Mouse (Mus musculus): ENCODE data around the gene Trex2. TPM values are rescaled to one million over a fixed set of nuclear protein-coding genes. Genes with fewer than 3 reads are reported as not detected.

The Trex2 gene
- 12.5 and 18.3 TPM in 2 replicates for polyA plus RNA-seq (2015; fragmentation: Nextera tagmentation; extraction: Ambion mirVana)

DNA sequence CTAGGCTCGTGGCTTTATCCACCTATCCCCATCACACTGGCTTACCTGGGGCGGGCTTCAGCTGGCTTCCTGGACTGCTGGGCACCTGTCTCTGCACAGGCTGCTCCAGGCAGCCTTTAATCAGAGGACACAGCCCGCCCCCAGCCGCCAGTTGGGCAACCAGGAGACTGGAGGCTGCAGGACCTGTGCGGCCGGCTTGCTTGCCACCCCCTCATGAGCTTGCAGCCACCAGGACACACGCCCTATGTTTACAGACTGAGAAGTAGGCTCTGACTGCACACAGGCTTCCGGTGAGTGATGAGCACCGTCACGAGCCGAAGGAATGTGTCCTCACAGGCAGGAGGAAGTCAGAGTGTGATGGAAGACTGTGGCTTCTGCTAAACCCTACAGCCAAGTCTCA lies at the start of gene Trex2:
Gene Trex2 (minus strand): TSS at position 93 of the 400 bp plus-strand sequence.
- Histone ChIP-seq H3K4me2 (no peak within 1 kb of the TSS), H3K27me3 (peaks cover 15% of the 10 kb centered on the region), H3K27ac (no peak within 1 kb of the TSS), H3K36me3 (0 out of 2 replicates have a peak, but pooled peaks cover 2% of the 10 kb centered on the region), H3K9me3 (no peaks in the 10 kb centered on the region), H3K4me1 (no peaks in the 10 kb centered on the region), H3K9ac (no peak within 1 kb of the TSS), H3K4me3 (no peak within 1 kb of the TSS)
- no peak for ATAC-seq (ENCODE audit: insufficient number of reproducible peaks, low FRiP score, low TSS enrichment, low read depth)
- WGBS, result 65% methylated on average over 11 of the region's 11 CpGs

DNA sequence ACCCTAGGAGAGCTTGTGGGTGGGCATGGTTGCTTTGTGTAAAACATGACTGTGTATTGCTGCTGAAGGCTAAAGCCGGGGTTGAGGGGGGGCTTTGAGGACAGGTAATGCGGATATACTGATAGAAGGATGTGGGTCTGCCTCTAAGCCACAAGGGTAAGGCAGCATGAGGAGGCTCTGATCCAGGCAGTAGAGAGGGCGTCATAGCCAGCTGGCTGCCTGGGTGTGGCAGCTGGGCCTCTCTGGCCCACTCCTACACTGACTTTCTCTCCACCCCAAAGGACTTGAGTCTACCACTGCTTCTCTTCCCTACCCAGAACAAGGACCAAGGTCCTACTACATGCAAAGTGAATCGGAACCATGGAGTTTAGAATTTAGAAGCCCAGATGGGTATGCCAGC lies 49.7 kb upstream of the Trex2 start:
- Histone ChIP-seq H3K27me3 (peaks cover 5% of the 10 kb centered on the region; the same call in 1 of the 2 replicates), H3K4me3 (peak overlapping the region; percentile 46), H3K9ac (no peak overlapping the region; the same call in 1 of the 2 replicates), H3K9me3 (no peaks in the 10 kb centered on the region), H3K4me1 (peaks cover 43% of the 10 kb centered on the region), H3K27ac (peak overlapping the region; percentile 86), H3K4me2 (peak overlapping the region; percentile 48), H3K36me3 (no peaks in the 10 kb centered on the region)
- ATAC-seq (ENCODE audit: insufficient number of reproducible peaks, low FRiP score, low TSS enrichment, low read depth), result no peak
- 89% methylated on average over 4 of the region's 4 CpGs for WGBS

DNA sequence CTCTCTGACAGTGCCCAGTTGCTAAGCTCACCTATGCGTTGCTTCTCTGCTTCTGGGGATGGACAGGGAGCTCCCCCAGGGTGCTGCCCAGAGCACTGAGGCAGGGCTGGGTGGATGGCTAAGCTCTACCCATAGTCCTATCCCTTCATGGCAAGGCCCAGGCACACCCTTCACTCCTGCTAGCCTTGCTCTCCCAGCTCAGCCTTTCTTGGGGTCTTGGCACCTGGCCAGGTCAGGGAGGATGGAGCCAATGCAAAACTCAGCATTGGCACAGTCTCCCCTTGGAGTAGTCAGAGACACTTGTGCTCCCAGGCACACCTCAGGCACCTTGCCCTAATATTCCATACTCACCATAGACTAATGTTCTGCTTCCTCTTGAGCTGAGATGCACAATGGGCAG lies 48.9 kb upstream of the Trex2 start:
- peak overlapping the region; percentile 48 for H3K9ac ChIP-seq
- ATAC-seq (ENCODE audit: insufficient number of reproducible peaks, low FRiP score, low TSS enrichment, low read depth), result no peak

DNA sequence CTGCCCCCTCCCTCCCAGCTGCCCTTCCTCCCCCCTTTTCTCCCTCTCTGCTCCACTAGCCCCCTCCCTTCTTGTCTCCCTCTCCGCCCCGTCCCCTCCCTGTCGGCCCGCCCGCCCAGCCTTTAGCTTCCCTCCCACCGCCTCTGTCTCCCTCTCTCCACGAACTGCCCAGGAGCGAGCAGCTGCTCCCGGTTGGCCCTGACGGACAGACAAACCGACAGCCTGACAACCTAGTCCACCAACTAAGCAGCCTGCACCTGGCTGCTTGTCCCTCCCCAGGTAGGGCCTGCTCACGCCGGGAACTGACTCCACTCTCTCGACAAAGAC lies 48.3 kb upstream of the Trex2 start, which contains the start of gene Bgn:
Gene Bgn (plus strand): TSS at position 119 of the 327 bp plus-strand sequence.
- 35% methylated on average over 8 of the region's 14 CpGs for WGBS
- H3K9me3 ChIP-seq, result no peaks in the 10 kb centered on the region
- peaks cover 31% of the 10 kb centered on the region for H3K4me1 ChIP-seq
- peak within 1 kb of the TSS; percentile 48 for H3K4me2 ChIP-seq
- H3K9ac ChIP-seq, result peak within 1 kb of the TSS; percentile 48
- H3K4me3 ChIP-seq, result peak within 1 kb of the TSS; percentile 46
- H3K27ac ChIP-seq, result peak within 1 kb of the TSS; percentile 86
- H3K36me3 ChIP-seq, result no peaks in the 10 kb centered on the region
- ATAC-seq (ENCODE audit: insufficient number of reproducible peaks, low FRiP score, low TSS enrichment, low read depth), result peak; percentile 69
- H3K27me3 ChIP-seq, result peaks cover 5% of the 10 kb centered on the region; the same call in 1 of the 2 replicates

More for the DNA sequence above, 48.9 kb upstream of the Trex2 start:
- Histone ChIP-seq H3K27ac (peak overlapping the region; percentile 86), H3K9me3 (no peaks in the 10 kb centered on the region), H3K36me3 (no peaks in the 10 kb centered on the region), H3K4me1 (peaks cover 38% of the 10 kb centered on the region), H3K4me2 (peak overlapping the region; percentile 48), H3K27me3 (peaks cover 5% of the 10 kb centered on the region; the same call in 1 of the 2 replicates), H3K4me3 (peak overlapping the region; percentile 46)
- WGBS, result 48% methylated on average over 1 of the region's 1 CpGs

DNA sequence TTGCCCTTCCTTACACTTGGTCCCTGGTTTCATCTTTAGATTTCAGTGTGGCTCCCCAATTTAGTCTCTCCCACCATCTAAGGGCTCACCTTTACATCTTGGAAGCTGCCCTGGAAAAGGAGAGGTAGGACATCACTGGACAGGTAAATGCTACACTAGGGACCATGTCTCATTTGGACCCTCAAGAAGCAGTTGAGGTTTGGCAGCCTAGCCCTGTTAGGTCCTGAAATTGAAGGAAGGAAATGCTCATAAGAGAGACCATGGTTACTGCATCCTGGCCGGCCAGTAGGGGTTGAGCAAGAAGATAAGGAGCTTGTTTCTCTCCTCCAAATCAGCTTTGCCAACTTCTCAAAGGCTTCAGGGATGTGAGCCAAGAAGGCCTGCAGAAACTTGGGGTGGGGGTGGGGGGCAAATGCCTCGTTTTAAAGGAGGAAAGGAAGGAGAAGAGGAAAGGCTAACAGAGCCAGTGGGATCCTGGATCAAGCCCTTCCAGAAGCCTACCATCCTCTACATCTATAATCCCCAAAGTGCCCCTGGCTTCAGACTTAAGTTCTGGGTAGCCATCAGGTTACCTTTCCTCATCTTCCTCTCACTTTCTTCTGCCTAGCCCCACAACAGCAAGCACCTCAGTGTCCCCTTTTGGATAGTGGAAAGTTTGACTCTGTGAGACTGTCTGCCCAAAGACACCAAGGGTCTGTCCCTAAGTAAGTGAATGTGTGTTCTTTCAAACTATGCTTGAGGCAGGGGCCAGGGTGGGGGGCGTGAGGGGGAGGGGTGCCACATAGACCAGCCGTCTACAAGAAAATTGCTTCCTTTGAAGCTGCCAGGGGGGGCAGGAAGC lies 47.7 kb upstream of the Trex2 start:
- 0 out of 2 replicates have a peak, but pooled peaks have one; percentile 17 for ATAC-seq (ENCODE audit: insufficient number of reproducible peaks, low FRiP score, low TSS enrichment, low read depth)
- no peaks in the 10 kb centered on the region for H3K9me3 ChIP-seq
- H3K4me2 ChIP-seq, result peak overlapping the region; percentile 48
- no peak overlapping the region for H3K9ac ChIP-seq
- WGBS, result 37% methylated on average over 4 of the region's 4 CpGs
- H3K27me3 ChIP-seq, result peaks cover 5% of the 10 kb centered on the region; the same call in 1 of the 2 replicates
- H3K36me3 ChIP-seq, result no peaks in the 10 kb centered on the region
- H3K4me1 ChIP-seq, result peaks cover 29% of the 10 kb centered on the region
- H3K27ac ChIP-seq, result peak overlapping the region; percentile 86
- H3K4me3 ChIP-seq, result peak overlapping the region; percentile 46

DNA sequence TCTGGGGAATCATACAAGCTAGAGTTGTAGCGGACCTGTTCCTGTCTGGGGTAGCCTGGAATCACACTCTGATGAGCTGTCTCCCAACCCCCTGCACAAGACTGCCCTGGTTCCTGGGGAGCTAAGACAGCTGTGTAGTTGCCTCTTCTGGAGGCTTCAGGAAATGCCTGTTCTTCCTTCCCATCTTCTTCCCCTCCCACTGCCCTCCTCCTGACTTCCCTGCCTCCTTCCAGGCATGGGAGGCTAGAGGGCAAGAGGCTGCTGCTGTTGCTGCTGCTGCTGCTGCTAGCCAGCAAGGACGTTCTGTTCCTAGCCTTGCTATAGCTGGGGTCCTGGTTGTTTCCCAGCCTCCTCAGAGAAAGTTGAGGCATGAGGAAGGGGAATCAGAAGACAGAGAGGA lies 45.2 kb upstream of the Trex2 start:
- WGBS, result 36% methylated on average over 2 of the region's 2 CpGs
- Histone ChIP-seq H3K36me3 (no peaks in the 10 kb centered on the region), H3K9ac (no peak overlapping the region), H3K4me2 (no peak overlapping the region), H3K27ac (peak overlapping the region; percentile 74), H3K9me3 (no peaks in the 10 kb centered on the region), H3K4me3 (no peak overlapping the region), H3K4me1 (peaks cover 35% of the 10 kb centered on the region), H3K27me3 (peaks cover 8% of the 10 kb centered on the region)
- no peak for ATAC-seq (ENCODE audit: insufficient number of reproducible peaks, low FRiP score, low TSS enrichment, low read depth)

DNA sequence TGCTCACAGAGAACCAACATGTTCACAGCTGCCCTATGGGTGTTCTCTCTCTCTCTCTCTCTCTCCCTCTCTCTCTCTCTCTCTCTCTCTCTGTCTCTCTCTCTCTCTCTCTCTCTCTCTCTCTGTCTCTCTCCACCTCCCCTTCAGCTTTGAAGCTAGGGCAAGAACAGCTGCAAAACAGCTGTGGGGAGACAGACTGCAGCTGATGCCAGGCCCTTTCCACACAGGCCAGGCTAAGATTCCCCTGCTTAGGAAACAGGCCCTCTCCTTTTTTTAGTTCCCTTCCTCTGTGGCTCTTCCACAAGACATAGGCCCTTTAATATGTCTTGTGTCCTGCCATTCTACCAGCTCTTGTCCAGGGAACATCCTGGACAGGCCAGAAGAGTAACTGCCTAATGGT lies 44.5 kb upstream of the Trex2 start:
- H3K36me3 ChIP-seq, result no peaks in the 10 kb centered on the region
- H3K27me3 ChIP-seq, result peaks cover 4% of the 10 kb centered on the region
- peak overlapping the region; percentile 74 for H3K27ac ChIP-seq
- no peak overlapping the region for H3K4me2 ChIP-seq
- H3K4me3 ChIP-seq, result no peak overlapping the region
- H3K9ac ChIP-seq, result no peak overlapping the region
- H3K9me3 ChIP-seq, result no peaks in the 10 kb centered on the region
- ATAC-seq (ENCODE audit: insufficient number of reproducible peaks, low FRiP score, low TSS enrichment, low read depth), result no peak
- peaks cover 42% of the 10 kb centered on the region for H3K4me1 ChIP-seq

DNA sequence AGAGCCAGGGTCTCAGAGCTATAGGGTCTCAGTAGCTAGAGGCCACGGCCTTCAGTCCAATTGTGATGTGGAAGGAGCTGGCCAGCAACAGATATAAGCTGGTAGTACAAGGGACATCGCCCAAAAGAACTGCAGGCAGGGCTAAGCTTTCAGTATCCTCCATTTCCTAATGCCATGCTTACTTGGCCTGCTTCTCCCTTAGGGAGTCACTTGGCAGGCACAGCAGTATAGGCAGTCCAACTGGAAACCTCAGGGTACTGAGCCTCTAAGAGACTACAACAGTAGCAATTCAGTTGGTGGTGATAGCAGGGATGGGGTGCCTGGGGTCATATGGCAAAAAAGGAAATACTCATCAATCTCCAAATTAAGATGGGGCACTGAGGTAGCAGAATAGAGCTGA lies 42.4 kb upstream of the Trex2 start:
- Histone ChIP-seq H3K4me2 (no peak overlapping the region), H3K4me1 (peaks cover 42% of the 10 kb centered on the region), H3K36me3 (no peaks in the 10 kb centered on the region), H3K4me3 (no peak overlapping the region), H3K27ac (no peak overlapping the region), H3K27me3 (peaks cover 3% of the 10 kb centered on the region; the same call in 1 of the 2 replicates), H3K9ac (no peak overlapping the region), H3K9me3 (no peaks in the 10 kb centered on the region)
- no peak for ATAC-seq (ENCODE audit: insufficient number of reproducible peaks, low FRiP score, low TSS enrichment, low read depth)
- whole genome bisulfite sequencing, result 73% methylated on average over 2 of the region's 2 CpGs

DNA sequence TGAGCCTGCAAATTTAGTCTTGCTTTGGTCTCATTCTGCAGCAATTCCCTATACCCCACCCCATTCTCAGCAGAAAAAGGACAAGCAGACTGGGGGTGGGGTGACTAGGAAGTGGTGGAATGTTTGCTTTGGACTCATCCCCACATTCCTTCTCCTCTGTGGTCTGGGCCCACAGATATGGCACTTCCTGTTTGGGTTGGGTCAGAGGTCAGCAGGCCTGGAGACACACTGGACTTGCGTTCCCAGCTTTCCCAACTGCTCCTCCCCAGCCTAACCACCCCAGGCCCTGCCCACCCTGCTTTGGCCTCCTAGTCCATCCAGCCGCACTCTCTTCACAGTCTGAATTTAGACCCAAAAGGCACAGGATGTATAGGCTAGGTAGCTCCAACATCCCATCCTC lies 41.5 kb upstream of the Trex2 start:
- Histone ChIP-seq H3K27me3 (peaks cover 3% of the 10 kb centered on the region; the same call in 1 of the 2 replicates), H3K27ac (peak overlapping the region; percentile 61), H3K9ac (no peak overlapping the region), H3K4me1 (peaks cover 41% of the 10 kb centered on the region), H3K4me2 (no peak overlapping the region), H3K4me3 (no peak overlapping the region), H3K36me3 (no peaks in the 10 kb centered on the region), H3K9me3 (no peaks in the 10 kb centered on the region)
- ATAC-seq (ENCODE audit: insufficient number of reproducible peaks, low FRiP score, low TSS enrichment, low read depth), result peak; percentile 40; the same call in 1 of the 2 replicates
- 58% methylated on average over 2 of the region's 2 CpGs for WGBS

DNA sequence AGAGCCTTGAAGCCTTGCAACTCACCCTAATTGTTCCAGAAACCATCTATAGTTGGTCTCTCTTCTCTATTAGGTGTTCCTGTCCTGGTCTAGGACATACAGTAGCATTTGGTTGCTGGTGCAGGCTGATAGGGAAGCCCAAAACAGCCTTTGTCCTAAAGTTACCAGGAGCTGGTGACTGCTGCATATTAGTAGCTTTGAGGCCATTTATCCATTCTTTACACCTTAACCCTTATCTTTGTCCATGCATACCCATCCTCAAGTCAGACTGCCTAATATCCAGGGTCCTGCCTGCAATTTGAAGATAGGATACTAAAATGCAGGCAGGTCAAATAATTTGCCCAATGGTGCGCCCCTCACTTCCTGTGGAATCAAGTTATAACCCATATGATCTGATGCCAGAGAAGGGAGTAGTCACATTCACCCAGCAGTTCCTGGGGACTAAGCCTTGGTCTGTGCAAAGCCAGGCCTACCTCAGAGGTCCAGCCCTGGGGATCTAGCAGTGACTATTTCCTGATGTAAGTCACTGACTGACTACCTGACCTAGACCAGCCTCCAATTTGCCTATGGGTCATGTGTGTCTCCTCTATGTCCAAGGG lies 40.6 kb upstream of the Trex2 start:
- peaks cover 41% of the 10 kb centered on the region for H3K4me1 ChIP-seq
- H3K36me3 ChIP-seq, result no peaks in the 10 kb centered on the region
- H3K27me3 ChIP-seq, result peaks cover 3% of the 10 kb centered on the region; the same call in 1 of the 2 replicates
- no peak overlapping the region for H3K4me2 ChIP-seq
- no peak overlapping the region for H3K9ac ChIP-seq
- no peak overlapping the region for H3K4me3 ChIP-seq
- peak overlapping the region; percentile 86; the same call in 1 of the 2 replicates for H3K27ac ChIP-seq
- WGBS, result 86% methylated on average over 1 of the region's 1 CpGs
- no peaks in the 10 kb centered on the region for H3K9me3 ChIP-seq
- no peak for ATAC-seq (ENCODE audit: insufficient number of reproducible peaks, low FRiP score, low TSS enrichment, low read depth)

DNA sequence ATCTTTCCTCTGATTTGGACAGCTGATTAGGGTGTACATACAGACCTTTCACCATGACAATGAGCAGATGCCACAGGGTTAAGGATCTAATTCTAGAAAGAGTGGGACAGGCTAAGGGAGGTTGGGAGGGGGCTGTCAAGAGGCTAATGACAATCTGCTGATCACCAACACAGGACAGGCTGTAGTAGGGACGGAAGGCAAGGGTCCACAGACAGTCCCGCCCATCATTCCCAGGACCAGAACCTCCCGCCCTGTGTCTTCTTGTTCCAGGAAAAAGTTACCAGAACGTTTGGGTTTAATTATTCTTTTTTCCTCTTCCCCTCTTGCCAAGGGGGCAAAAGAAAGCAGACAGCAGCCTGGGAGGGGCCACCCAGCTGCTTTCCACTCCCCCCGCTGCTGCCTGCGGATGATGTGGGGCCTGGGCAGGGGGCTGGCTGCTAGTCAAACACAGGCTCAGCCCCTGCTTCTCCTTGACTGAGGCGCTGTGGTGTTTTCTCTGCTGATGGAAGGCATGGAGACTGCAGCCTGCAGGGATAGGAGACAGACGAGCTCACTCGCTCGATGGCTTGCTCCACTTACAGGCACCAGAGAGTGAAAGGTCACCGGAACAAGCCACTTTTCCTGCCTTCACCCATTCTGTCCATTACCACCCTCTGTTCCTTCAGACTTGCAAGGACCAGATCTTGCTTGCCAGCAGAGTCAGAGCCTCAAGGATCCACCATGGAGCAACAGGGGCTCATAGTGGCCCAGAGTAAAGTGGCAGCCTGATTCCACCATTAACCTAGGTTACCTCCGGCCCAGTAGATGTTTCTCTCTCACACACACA lies 39.4 kb upstream of the Trex2 start:
- Histone ChIP-seq H3K27ac (peak overlapping the region; percentile 86), H3K4me1 (peaks cover 34% of the 10 kb centered on the region), H3K4me3 (no peak overlapping the region), H3K9ac (no peak overlapping the region), H3K27me3 (peaks cover 3% of the 10 kb centered on the region; the same call in 1 of the 2 replicates), H3K9me3 (no peaks in the 10 kb centered on the region), H3K4me2 (no peak overlapping the region), H3K36me3 (no peaks in the 10 kb centered on the region)
- WGBS, result 40% methylated on average over 12 of the region's 12 CpGs
- ATAC-seq (ENCODE audit: insufficient number of reproducible peaks, low FRiP score, low TSS enrichment, low read depth), result peak; percentile 77
